8 mouse cellular contexts compared by ENCODE assay signal in the genomic region with DNA sequence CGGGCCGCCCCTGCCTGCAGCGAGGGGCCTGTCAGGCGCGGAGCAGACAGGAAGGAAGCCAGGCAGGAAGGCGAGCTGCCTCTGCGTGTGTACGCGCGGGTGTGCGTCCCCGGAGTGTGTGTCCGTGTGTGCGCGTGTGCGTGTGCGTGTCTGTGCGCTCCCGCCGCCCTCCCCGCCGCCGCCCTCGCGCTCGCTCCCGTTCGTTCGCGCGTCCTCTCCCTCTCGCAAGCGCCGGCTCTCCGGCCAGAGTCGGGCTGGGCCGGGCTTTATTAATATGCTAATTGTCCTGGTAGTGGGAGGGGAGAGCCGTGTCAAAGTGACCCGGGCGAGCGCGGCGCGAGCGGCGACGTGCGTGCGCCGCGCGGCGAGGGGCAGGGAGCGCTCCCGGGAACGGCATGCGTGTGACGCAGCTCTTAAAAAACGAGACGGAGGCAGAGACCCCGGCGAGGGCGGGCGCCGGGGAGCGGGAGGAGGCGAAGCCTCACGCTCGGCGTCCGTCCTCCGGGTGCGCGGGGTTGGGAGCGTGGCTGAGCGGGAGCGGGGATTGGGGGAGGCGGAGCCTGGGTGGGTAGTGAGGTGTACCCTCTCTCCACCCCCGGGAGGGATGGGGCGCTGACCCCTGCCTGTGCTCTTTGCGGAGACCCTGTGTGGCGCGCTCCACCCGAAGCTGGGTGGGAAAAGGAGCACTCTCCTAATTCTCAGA. TPM values are rescaled to one million over a fixed set of nuclear protein-coding genes. Genes with fewer than 3 reads are reported as not detected.
A peak's percentile ranks its signal among the peaks of the same experiment; 100 is the strongest.
DNase-seq lines count a peak whose midpoint lies in the region; ATAC-seq and TF ChIP-seq lines count a peak whose summit lies in the region.

Ldb1 (minus strand) TSS at position 222 of the 703 bp plus-strand sequence.

- in situ Hi-C loops in CH12.LX (cut with MboI; ENCODE audit: low pct_ligation_motif_present, low pct_unique_long_range_greater_than_20kb, low sequenced_read_pairs), result no loop called here

- TF ChIP-seq POLR2A in CH12.LX (IDR thresholded peaks at IDR 0.05; ENCODE audit: low read depth, low read length), result peak; percentile 68; the same call in 1 of the 2 replicates
- TF ChIP-seq POLR2A in lung, adult 2 months (IDR thresholded peaks at IDR 0.05; ENCODE audit: borderline replicate concordance, extremely low read depth, low read depth, low read length), result peak; percentile 74

- TF ChIP-seq EP300 in CH12.LX (IDR thresholded peaks at IDR 0.05; ENCODE audit: low read length), result no peak

- no peak for TF ChIP-seq CTCF in CH12.LX (conservative IDR thresholded peaks at IDR 0.05 in 1 of 2, IDR thresholded peaks at IDR 0.05 in 1 of 2; ENCODE audit: low read depth in 2 of 2, low read length in 2 of 2)
- TF ChIP-seq CTCF in forebrain, postnatal 0 days (IDR thresholded peaks at IDR 0.05; ENCODE audit: low read depth), result no peak
- TF ChIP-seq CTCF in layer of hippocampus, adult 2 months (conservative IDR thresholded peaks at IDR 0.05), result no peak
- no peak for TF ChIP-seq CTCF in lung, adult 2 months (IDR thresholded peaks at IDR 0.05; ENCODE audit: insufficient read depth, low read length)

- dilution Hi-C loops in CH12.LX (cut with MboI; ENCODE audit: extremely low pct_ligation_motif_present, extremely low pct_unique_long_range_greater_than_20kb, low sequenced_read_pairs), result no loop called here

- peak within 1 kb of the TSS; percentile 27 for H3K27ac ChIP-seq in CH12.LX (ENCODE audit: insufficient read depth, low read depth)
- H3K27ac ChIP-seq in forebrain, postnatal 0 days (ENCODE audit: low read depth, low read length), result peak within 1 kb of the TSS; percentile 98
- peak within 1 kb of the TSS; percentile 96 for H3K27ac ChIP-seq in layer of hippocampus, adult 2 months

- peak within 1 kb of the TSS; percentile 81 for H3K9ac ChIP-seq in CH12.LX (ENCODE audit: insufficient read depth, low read depth)
- H3K9ac ChIP-seq in forebrain, postnatal 0 days, result peak within 1 kb of the TSS; percentile 95

- TF ChIP-seq RAD21 in CH12.LX (IDR thresholded peaks at IDR 0.05; ENCODE audit: low read depth, low read length), result no peak

- H3K9me3 ChIP-seq in CH12.LX (replicated peaks; ENCODE audit: low read length), result no peaks in the 10 kb centered on the region
- no peaks in the 10 kb centered on the region for H3K9me3 ChIP-seq in forebrain, postnatal 0 days (ENCODE audit: low read length)

- H3K4me2 ChIP-seq in CH12.LX (ENCODE audit: insufficient read depth, low read depth, poor library complexity, severe bottlenecking), result peak within 1 kb of the TSS; percentile 96
- peak within 1 kb of the TSS; percentile 87 for H3K4me2 ChIP-seq in forebrain, postnatal 0 days (ENCODE audit: low read depth)

- H3K27me3 ChIP-seq in CH12.LX (replicated peaks), result peaks cover 26% of the 10 kb centered on the region
- H3K27me3 ChIP-seq in forebrain, postnatal 0 days (ENCODE audit: insufficient read depth, low read length), result no peaks in the 10 kb centered on the region

- DNase-seq in CH12.LX (ENCODE audit: extremely low read depth), result peak; percentile 57
- DNase-seq in cerebellum, adult 18-20 months, result peak; percentile 90 to 91
- DNase-seq in forebrain, postnatal 0 days, result peak; percentile 94
- peak; percentile 86 to 90 for DNase-seq in heart, postnatal 36 days
- peak; percentile 80 to 85 for DNase-seq in layer of hippocampus, adult 2 months (ENCODE audit: low spot score in 2 of 2)
- peak; percentile 87 for DNase-seq in lung, adult 2 months
- peak; percentile 87 for DNase-seq in testis, postnatal 14 days (ENCODE audit: low spot score)

- under 1% methylated on average over 65 of the region's 84 CpGs for WGBS in forebrain, postnatal 0 days
- under 1% methylated on average over 72 of the region's 84 CpGs for WGBS in lung, adult 2 months

- peak; percentile 87 for ATAC-seq in forebrain, postnatal 0 days
- ATAC-seq in neutrophil, adult 5-6 weeks (ENCODE audit: extremely low read depth, insufficient number of reproducible peaks, low FRiP score, poor library complexity, severe bottlenecking), result peak; percentile 59

- H3K4me3 ChIP-seq in CH12.LX (replicated peaks in 1 of 3; ENCODE audit: low read depth in 2 of 3, low read length in 2 of 3, poor library complexity in 1 of 3), result peak within 1 kb of the TSS; percentile 61 to 91 (median 84)
- peak within 1 kb of the TSS; percentile 92 for H3K4me3 ChIP-seq in forebrain, postnatal 0 days (ENCODE audit: low read depth, low read length)
- H3K4me3 ChIP-seq in layer of hippocampus, adult 2 months, result peak within 1 kb of the TSS; percentile 82
- peak within 1 kb of the TSS; percentile 94 for H3K4me3 ChIP-seq in lung, adult 2 months (replicated peaks; ENCODE audit: extremely low read depth, low read depth, low read length)

- H3K79me2 ChIP-seq in CH12.LX (replicated peaks; ENCODE audit: control insufficient read depth, extremely low read depth, insufficient read depth, poor library complexity, severe bottlenecking), result peaks cover 27% of the 10 kb centered on the region

- intact Hi-C loops in heart, postnatal 36 days (cut with DNase I), result loop anchor here (2.0 kb wide), 1 partner anchor 40 kb away; no protein-coding TSS in a partner anchor

- H3K4me1 ChIP-seq in CH12.LX (ENCODE audit: control insufficient read depth in 1 of 2, insufficient read depth in 2 of 2), result peaks cover 2 to 34% of the 10 kb centered on the region in 2 experiments; a peak in 3 of 4 replicates
- H3K4me1 ChIP-seq in forebrain, postnatal 0 days (ENCODE audit: insufficient read depth), result peaks cover 36% of the 10 kb centered on the region
- H3K4me1 ChIP-seq in lung, adult 2 months (ENCODE audit: control insufficient read depth, insufficient read depth, low read length), result peaks cover 28% of the 10 kb centered on the region

- no peaks in the 10 kb centered on the region for H3K36me3 ChIP-seq in CH12.LX (replicated peaks in 1 of 2; ENCODE audit: control insufficient read depth in 1 of 2, insufficient read depth in 1 of 2, low read length in 1 of 2)
- no peaks in the 10 kb centered on the region for H3K36me3 ChIP-seq in forebrain, postnatal 0 days (ENCODE audit: insufficient read depth)

TF ChIP-seq in CH12.LX, 34 proteins besides CTCF, POLR2A, EP300 and RAD21:
- TF ChIP-seq ELF1 (IDR thresholded peaks at IDR 0.05; ENCODE audit: low read depth, low read length) (0 out of 2 replicates have a peak, but pooled peaks have one; percentile 7), ZMIZ1 (IDR thresholded peaks at IDR 0.05; ENCODE audit: low read depth, low read length) (0 out of 2 replicates have a peak, but pooled peaks have one; percentile 13), MEF2A (IDR thresholded peaks at IDR 0.05; ENCODE audit: borderline replicate concordance, low read depth, low read length) (peak; percentile 9; the same call in 1 of the 2 replicates), TBP (conservative IDR thresholded peaks at IDR 0.05; ENCODE audit: low read depth, low read length) (no peak), NELFE (IDR thresholded peaks at IDR 0.05; ENCODE audit: low read depth, low read length) (peak; percentile 23; the same call in 1 of the 2 replicates), BHLHE40 (IDR thresholded peaks at IDR 0.05; ENCODE audit: low read depth, low read length) (peak; percentile 44; the same call in 1 of the 2 replicates), SIN3A (IDR thresholded peaks at IDR 0.05; ENCODE audit: low read length) (peak; percentile 21; the same call in 1 of the 2 replicates), MXI1 (IDR thresholded peaks at IDR 0.05; ENCODE audit: low read depth, low read length) (peak; percentile 77; the same call in 1 of the 2 replicates), ETS1 (conservative IDR thresholded peaks at IDR 0.05; ENCODE audit: low read depth, low read length) (no peak), USF1 (IDR thresholded peaks at IDR 0.05; ENCODE audit: low read depth, low read length) (no peak), JUND (conservative IDR thresholded peaks at IDR 0.05; ENCODE audit: low read depth, low read length) (no peak), CHD2 (IDR thresholded peaks at IDR 0.05; ENCODE audit: low read length) (no peak), TCF12 (IDR thresholded peaks at IDR 0.05; ENCODE audit: low read depth, low read length) (peak; percentile 13), KAT2A (IDR thresholded peaks at IDR 0.05; ENCODE audit: insufficient replicate concordance, low read length) (0 out of 2 replicates have a peak, but pooled peaks have one; percentile 3), MYC (IDR thresholded peaks at IDR 0.05; ENCODE audit: low read depth, low read length) (peak; percentile 34; the same call in 1 of the 2 replicates), NRF1 (IDR thresholded peaks at IDR 0.05; ENCODE audit: low read depth, low read length) (peak; percentile 61), ZKSCAN1 (IDR thresholded peaks at IDR 0.05; ENCODE audit: borderline replicate concordance, low read depth, low read length) (no peak), PAX5 (IDR thresholded peaks at IDR 0.05; ENCODE audit: low read length) (no peak)
TF ChIP-seq in CH12.LX: peak in this region for 11.

RNA-seq across cellular contexts. Expression of gene Ldb1, which starts in this region (rescaled TPM):
- 56.9 and 63.1 TPM in 2 replicates for total RNA-seq in CH12.LX (2012; rRNA removed)
- 59.2 and 67.6 TPM in 2 replicates for total RNA-seq in CH12.LX (2014; rRNA removed)
- 114 and 120 TPM in 2 replicates for polyA plus RNA-seq in CH12.LX (2012; ENCODE audit: insufficient read length, low read depth)
- 140 and 162 TPM in 2 replicates for total RNA-seq in forebrain, postnatal 0 days (2014; rRNA removed)
- polyA plus RNA-seq in forebrain, postnatal 0 days (2015; fragmentation: Nextera tagmentation; extraction: Ambion mirVana), result 82.6 and 90.4 TPM in 2 replicates
- total RNA-seq in heart, postnatal 36 days (2021), result 10 to 100 TPM; 38.4 to 52.4 TPM
- total RNA-seq in layer of hippocampus, adult 2 months (2021), result 100 to 1,000 TPM; 113 to 119 TPM
- polyA plus RNA-seq in lung, adult 2 months (2012; rRNA removed), result 220 TPM in 2 replicates
- total RNA-seq in neutrophil, adult 5-6 weeks (2017), result 162 and 164 TPM in 2 replicates

Comparison
In these comparisons a context has a peak if more than half of its experiments do, and no peak if none do; other contexts are left out.
1. Peak in every context shown above with its lines: DNase-seq, ATAC-seq, H3K4me3 ChIP-seq and H3K27ac ChIP-seq.
2. H3K27ac ChIP-seq: peak in every context shown above with its lines; median percentile 98 in forebrain, postnatal 0 days; 96 in layer of hippocampus, adult 2 months; 27 in CH12.LX.